Mouse (Mus musculus) neural tube, embryonic 15.5 days (tissue): ENCODE results near the gene Ppp2r5d. TPM values are rescaled to one million over a fixed set of nuclear protein-coding genes. Genes with fewer than 3 reads are reported as not detected.

ENCODE experiments used
- ATAC-seq: fragments of 200-750 bp; cut with Nextera tagmentation; 2 replicates; pipeline ENCODE4 v1.8.0; 2017; ENCODE audit warnings: mild to moderate bottlenecking, moderate TSS enrichment, moderate library complexity; ENCODE audit not compliant: low FRiP score
- H3K27ac ChIP-seq: fragments of 300-500 bp; sonication (generic); replicated peaks from 2 replicates; pipeline ENCODE4 v1.5.1; 2015; ENCODE audit warnings: mild to moderate bottlenecking, inconsistent platforms
- H3K27me3 ChIP-seq: fragments of 300-500 bp; sonication (generic); replicated peaks from 2 replicates; pipeline ENCODE4 v1.6.1; 2015; ENCODE audit warnings: inconsistent platforms
- H3K36me3 ChIP-seq: fragments of 300-500 bp; sonication (generic); 2 replicates; pipeline ENCODE4 v1.6.1; 2015; ENCODE audit warnings: inconsistent platforms
- H3K4me1 ChIP-seq: fragments of 300-500 bp; sonication (generic); 2 replicates; pipeline ENCODE4 v1.6.1; 2015; ENCODE audit warnings: inconsistent platforms
- H3K4me2 ChIP-seq: fragments of 300-500 bp; sonication (generic); 2 replicates; pipeline ENCODE4 v1.6.1; 2015; ENCODE audit warnings: inconsistent platforms, mild to moderate bottlenecking, moderate library complexity
- H3K4me3 ChIP-seq: fragments of 300-500 bp; sonication (generic); replicated peaks from 2 replicates; pipeline ENCODE4 v1.5.1; 2015; ENCODE audit warnings: mild to moderate bottlenecking, inconsistent platforms
- H3K9ac ChIP-seq: fragments of 300-500 bp; sonication (generic); replicated peaks from 2 replicates; pipeline ENCODE4 v1.6.1; 2015; ENCODE audit warnings: mild to moderate bottlenecking, inconsistent platforms
- H3K9me3 ChIP-seq: fragments of 300-500 bp; sonication (generic); replicated peaks from 2 replicates; pipeline ENCODE4 v1.6.1; 2016; ENCODE audit warnings: inconsistent platforms
- WGBS: fragments of 180-500 bp; shearing (Covaris S2); methylation state at CpG from one replicate; pipeline ENCODE4 v1.1.7; 2015; ENCODE audit warnings: mixed read lengths; 5-methylcytosine and 5-hydroxymethylcytosine counted together
- polyA plus RNA-seq: library from polyadenylated mRNA; unstranded; fragments of >200 nt; fragmentation: Nextera tagmentation; extraction: Ambion mirVana; gene quantifications from 2 replicates; pipeline ENCODE4 v1.2.1, GENCODE M21; 2015

Gene Ppp2r5d
- polyA plus RNA-seq, 1 experiment from 2014 or later, result 89.1 TPM

- no peaks in the 10 kb centered on the region for H3K9me3 ChIP-seq
- H3K9ac ChIP-seq, result peak overlapping the region; percentile 37
- WGBS, result 12% methylated on average over 15 of the region's 15 CpGs
- peaks cover 45% of the 10 kb centered on the region for H3K36me3 ChIP-seq
- peak; percentile 58 for ATAC-seq
- H3K4me1 ChIP-seq, result peaks cover 44% of the 10 kb centered on the region
- H3K27ac ChIP-seq, result peak overlapping the region; percentile 75
- H3K27me3 ChIP-seq, result no peaks in the 10 kb centered on the region
- H3K4me3 ChIP-seq, result peak overlapping the region; percentile 85
- peak overlapping the region; percentile 92 for H3K4me2 ChIP-seq
Observed at GRCm38 (mm10) chr17:46674530-46675283, 30.2 kb downstream of the Ppp2r5d start.

- Histone ChIP-seq H3K36me3 (peaks cover 52% of the 10 kb centered on the region), H3K4me3 (peak within 1 kb of the TSS; percentile 85), H3K27me3 (no peaks in the 10 kb centered on the region), H3K4me2 (peak within 1 kb of the TSS; percentile 92), H3K9ac (peak within 1 kb of the TSS; percentile 71), H3K9me3 (no peaks in the 10 kb centered on the region), H3K4me1 (peaks cover 37% of the 10 kb centered on the region), H3K27ac (peak within 1 kb of the TSS; percentile 75)
- ATAC-seq, result peak; percentile 90
- WGBS, result under 1% methylated on average over 43 of the region's 43 CpGs
Observed at GRCm38 (mm10) chr17:46673850-46674529, 30.9 kb downstream of the Ppp2r5d start, which contains the start of gene Rrp36. Gene Rrp36, minus strand, starts transcription at chr17:46674352.

GRCm38 (mm10) chr17:46669911-46670310, 35.0 kb downstream of the Ppp2r5d start:
- no peak overlapping the region for H3K9ac ChIP-seq
- H3K4me2 ChIP-seq, result no peak overlapping the region
- ATAC-seq, result no peak
- H3K9me3 ChIP-seq, result no peaks in the 10 kb centered on the region
- no peak overlapping the region for H3K27ac ChIP-seq
- no peaks in the 10 kb centered on the region for H3K27me3 ChIP-seq
- peaks cover 43% of the 10 kb centered on the region for H3K36me3 ChIP-seq
- no peak overlapping the region for H3K4me3 ChIP-seq
- WGBS, result 96% methylated on average over 10 of the region's 10 CpGs
- H3K4me1 ChIP-seq, result peaks cover 20% of the 10 kb centered on the region

GRCm38 (mm10) chr17:46667712-46668111, 37.2 kb downstream of the Ppp2r5d start:
- H3K27ac ChIP-seq, result no peak overlapping the region
- peaks cover 61% of the 10 kb centered on the region for H3K36me3 ChIP-seq
- WGBS, result 91% methylated on average over 16 of the region's 16 CpGs
- H3K9ac ChIP-seq, result no peak overlapping the region
- H3K27me3 ChIP-seq, result no peaks in the 10 kb centered on the region
- no peak overlapping the region for H3K4me3 ChIP-seq
- peaks cover 2% of the 10 kb centered on the region for H3K4me1 ChIP-seq
- no peaks in the 10 kb centered on the region for H3K9me3 ChIP-seq
- no peak for ATAC-seq
- no peak overlapping the region for H3K4me2 ChIP-seq

- Histone ChIP-seq H3K4me3 (no peak overlapping the region), H3K4me2 (no peak overlapping the region), H3K9ac (no peak overlapping the region), H3K4me1 (no peaks in the 10 kb centered on the region), H3K36me3 (peaks cover 92% of the 10 kb centered on the region), H3K27me3 (no peaks in the 10 kb centered on the region), H3K27ac (no peak overlapping the region), H3K9me3 (no peaks in the 10 kb centered on the region)
- no peak for ATAC-seq
- WGBS, result 90% methylated on average over 4 of the region's 5 CpGs
Observed at GRCm38 (mm10) chr17:46662730-46663129, 42.2 kb downstream of the Ppp2r5d start.

- Histone ChIP-seq H3K9me3 (no peaks in the 10 kb centered on the region), H3K4me1 (no peaks in the 10 kb centered on the region), H3K36me3 (peaks cover 96% of the 10 kb centered on the region), H3K27ac (no peak overlapping the region), H3K27me3 (no peaks in the 10 kb centered on the region), H3K4me3 (no peak overlapping the region), H3K4me2 (no peak overlapping the region), H3K9ac (no peak overlapping the region)
- no peak for ATAC-seq
- 92% methylated on average over 12 of the region's 12 CpGs for WGBS
Observed at GRCm38 (mm10) chr17:46661981-46662380, 42.9 kb downstream of the Ppp2r5d start.

GRCm38 (mm10) chr17:46661351-46661750, 43.6 kb downstream of the Ppp2r5d start:
- 95% methylated on average over 9 of the region's 9 CpGs for WGBS
- H3K4me3 ChIP-seq, result no peak overlapping the region
- no peak for ATAC-seq
- H3K27me3 ChIP-seq, result no peaks in the 10 kb centered on the region
- no peak overlapping the region for H3K9ac ChIP-seq
- peaks cover 97% of the 10 kb centered on the region for H3K36me3 ChIP-seq
- no peak overlapping the region for H3K27ac ChIP-seq
- H3K4me1 ChIP-seq, result no peaks in the 10 kb centered on the region
- H3K4me2 ChIP-seq, result no peak overlapping the region
- H3K9me3 ChIP-seq, result no peaks in the 10 kb centered on the region

GRCm38 (mm10) chr17:46656054-46656453, 48.9 kb downstream of the Ppp2r5d start:
- 90% methylated on average over 6 of the region's 6 CpGs for WGBS
- H3K4me2 ChIP-seq, result no peak overlapping the region

GRCm38 (mm10) chr17:46651755-46652547, 53.0 kb downstream of the Ppp2r5d start:
- peak overlapping the region; percentile 98 for H3K27ac ChIP-seq
- peak overlapping the region; percentile 87 for H3K4me2 ChIP-seq
- H3K36me3 ChIP-seq, result peaks cover 49% of the 10 kb centered on the region
- H3K9ac ChIP-seq, result peak overlapping the region; percentile 91
- ATAC-seq, result no peak
- WGBS, result 74% methylated on average over 20 of the region's 20 CpGs
- H3K4me1 ChIP-seq, result peaks cover 51% of the 10 kb centered on the region
- H3K4me3 ChIP-seq, result peak overlapping the region; percentile 72
- no peaks in the 10 kb centered on the region for H3K27me3 ChIP-seq
- no peaks in the 10 kb centered on the region for H3K9me3 ChIP-seq

More at GRCm38 (mm10) chr17:46656054-46656453, 48.9 kb downstream of the Ppp2r5d start:
- H3K27me3 ChIP-seq, result no peaks in the 10 kb centered on the region
- no peak overlapping the region for H3K4me3 ChIP-seq
- H3K4me1 ChIP-seq, result peaks cover 31% of the 10 kb centered on the region
- no peak for ATAC-seq
- H3K27ac ChIP-seq, result no peak overlapping the region
- H3K36me3 ChIP-seq, result peaks cover 84% of the 10 kb centered on the region
- H3K9ac ChIP-seq, result no peak overlapping the region
- no peaks in the 10 kb centered on the region for H3K9me3 ChIP-seq

- Histone ChIP-seq H3K9me3 (no peaks in the 10 kb centered on the region), H3K27ac (peak overlapping the region; percentile 98), H3K9ac (peak overlapping the region; percentile 91), H3K4me2 (peak overlapping the region; percentile 87), H3K4me3 (peak overlapping the region; percentile 72), H3K27me3 (no peaks in the 10 kb centered on the region), H3K36me3 (peaks cover 43% of the 10 kb centered on the region), H3K4me1 (peaks cover 56% of the 10 kb centered on the region)
- ATAC-seq, result no peak
- WGBS, result 65% methylated on average over 17 of the region's 17 CpGs
Observed at GRCm38 (mm10) chr17:46651292-46651691, 53.6 kb downstream of the Ppp2r5d start.

- Histone ChIP-seq H3K9me3 (no peaks in the 10 kb centered on the region), H3K27ac (peak within 1 kb of the TSS; percentile 98), H3K4me2 (peak within 1 kb of the TSS; percentile 87), H3K4me1 (peaks cover 54% of the 10 kb centered on the region), H3K4me3 (peak within 1 kb of the TSS; percentile 72), H3K27me3 (no peaks in the 10 kb centered on the region), H3K36me3 (peaks cover 34% of the 10 kb centered on the region), H3K9ac (peak within 1 kb of the TSS; percentile 91)
- peak; percentile 94 for ATAC-seq
- under 1% methylated on average over 57 of the region's 58 CpGs for WGBS
Observed at GRCm38 (mm10) chr17:46650232-46651031, 54.5 kb downstream of the Ppp2r5d start, which contains the start of gene Cul7. Gene Cul7, plus strand, starts transcription at chr17:46650337.
